Mouse (Mus musculus): ENCODE results near the gene Rnf166. TPM values are rescaled to one million over a fixed set of nuclear protein-coding genes. Genes with fewer than 3 reads are reported as not detected.

Rnf166 gene
- total and polyA plus RNA-seq, 3 experiments = 7.7 to 13.0 (median 8.5) TPM

DNA sequence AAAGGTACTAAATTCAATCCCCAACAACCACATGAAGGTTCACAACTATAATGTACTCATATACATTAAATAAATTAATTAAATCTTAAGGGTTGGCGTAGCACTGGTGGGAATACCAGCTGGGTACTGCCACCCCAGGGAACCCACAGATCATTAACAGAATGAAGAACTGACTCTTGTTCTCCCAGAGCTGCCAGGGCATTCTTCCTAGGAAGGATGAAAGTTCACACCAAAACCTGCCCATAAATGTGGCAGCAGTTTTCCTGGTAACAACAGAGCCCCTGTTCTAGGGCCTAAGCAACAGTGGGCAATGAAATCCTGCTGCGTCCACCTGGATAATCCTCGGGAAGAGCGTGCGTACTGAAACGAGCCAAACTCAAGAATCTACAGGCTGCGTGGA is 33.5 kb downstream of the Rnf166 start:
- Histone ChIP-seq H3K4me2 (ENCODE audit: insufficient read depth, low read depth, poor library complexity, severe bottlenecking) (peak overlapping the region; percentile 89), H3K4me1 (ENCODE audit: control insufficient read depth in 1 of 2, insufficient read depth in 2 of 2) (peaks cover 4 to 47% of the 10 kb centered on the region in 2 experiments; a peak in 3 of 4 replicates), H3K9me3 (replicated peaks; ENCODE audit: low read length) (peaks cover 4% of the 10 kb centered on the region), H3K4me3 (replicated peaks in 1 of 3; ENCODE audit: low read depth in 2 of 3, low read length in 2 of 3, poor library complexity in 1 of 3) (peak overlapping the region; percentile 74 to 81 (median 75)), H3K27ac (ENCODE audit: insufficient read depth, low read depth) (no peak overlapping the region), H3K9ac (ENCODE audit: insufficient read depth, low read depth) (peak overlapping the region; percentile 61), H3K79me2 (replicated peaks; ENCODE audit: control insufficient read depth, extremely low read depth, insufficient read depth, poor library complexity, severe bottlenecking) (no peaks in the 10 kb centered on the region), H3K27me3 (replicated peaks) (no peaks in the 10 kb centered on the region), H3K36me3 (replicated peaks in 1 of 2; ENCODE audit: control insufficient read depth in 1 of 2, insufficient read depth in 1 of 2, low read length in 1 of 2) (peaks cover 25 to 41% of the 10 kb centered on the region in 2 experiments)
- dilution Hi-C loops (cut with MboI; ENCODE audit: extremely low pct_ligation_motif_present, extremely low pct_unique_long_range_greater_than_20kb, low sequenced_read_pairs) (no loop called here), in situ Hi-C loops (cut with MboI; ENCODE audit: low pct_ligation_motif_present, low pct_unique_long_range_greater_than_20kb, low sequenced_read_pairs) (loop anchor here (25.0 kb wide), 1 partner anchor 855 kb away; the partner anchor contains the start of genes Fbxo31 and Map1lc3b)
- DNase-seq (ENCODE audit: extremely low read depth) = no peak
- TF ChIP-seq CHD1 (IDR thresholded peaks at IDR 0.05; ENCODE audit: low read depth, low read length) (no peak), CHD2 (IDR thresholded peaks at IDR 0.05; ENCODE audit: low read length) (no peak), E2F4 (IDR thresholded peaks at IDR 0.05; ENCODE audit: insufficient replicate concordance, low read depth, low read length) (no peak), POLR2A (IDR thresholded peaks at IDR 0.05; ENCODE audit: low read depth, low read length) (no peak), ELF1 (IDR thresholded peaks at IDR 0.05; ENCODE audit: low read depth, low read length) (no peak), MYC (IDR thresholded peaks at IDR 0.05; ENCODE audit: low read depth, low read length) (no peak), NELFE (IDR thresholded peaks at IDR 0.05; ENCODE audit: low read depth, low read length) (no peak), ETS1 (conservative IDR thresholded peaks at IDR 0.05; ENCODE audit: low read depth, low read length) (no peak), NRF1 (IDR thresholded peaks at IDR 0.05; ENCODE audit: low read depth, low read length) (no peak), MEF2A (IDR thresholded peaks at IDR 0.05; ENCODE audit: borderline replicate concordance, low read depth, low read length) (no peak), SIN3A (IDR thresholded peaks at IDR 0.05; ENCODE audit: low read length) (no peak), EP300 (IDR thresholded peaks at IDR 0.05; ENCODE audit: low read length) (no peak), MXI1 (IDR thresholded peaks at IDR 0.05; ENCODE audit: low read depth, low read length) (no peak)

DNA sequence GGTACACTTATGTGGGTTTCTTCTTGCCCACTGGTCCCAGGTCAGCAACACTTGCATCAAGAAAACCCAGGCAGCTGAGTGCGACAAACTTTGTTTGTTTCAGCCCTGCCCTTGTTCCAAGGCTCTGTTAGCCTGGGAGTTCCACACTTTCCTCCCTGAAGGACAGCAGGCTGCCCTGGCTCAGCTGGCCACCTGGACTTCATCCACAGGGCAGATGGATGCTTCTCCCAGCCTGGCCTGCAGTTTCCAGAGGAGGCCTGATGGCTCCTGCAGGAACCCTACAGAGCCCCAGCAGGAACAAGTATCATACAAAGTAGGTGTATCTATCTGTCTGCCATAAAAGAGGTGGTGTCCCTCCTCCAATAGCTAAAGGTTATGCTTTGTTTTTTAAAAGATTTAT is 34.5 kb downstream of the Rnf166 start:
- H3K27me3 ChIP-seq (replicated peaks) = no peaks in the 10 kb centered on the region
- H3K4me1 ChIP-seq (ENCODE audit: control insufficient read depth in 1 of 2, insufficient read depth in 2 of 2) = peaks cover 4 to 57% of the 10 kb centered on the region in 2 experiments; a peak in 3 of 4 replicates
- no peak overlapping the region for H3K4me3 ChIP-seq (replicated peaks in 1 of 3; ENCODE audit: low read depth in 2 of 3, low read length in 2 of 3, poor library complexity in 1 of 3)
- H3K79me2 ChIP-seq (replicated peaks; ENCODE audit: control insufficient read depth, extremely low read depth, insufficient read depth, poor library complexity, severe bottlenecking) = no peaks in the 10 kb centered on the region
- H3K4me2 ChIP-seq (ENCODE audit: insufficient read depth, low read depth, poor library complexity, severe bottlenecking) = no peak overlapping the region
- H3K9me3 ChIP-seq (replicated peaks; ENCODE audit: low read length) = peaks cover 5% of the 10 kb centered on the region
- peaks cover 35 to 51% of the 10 kb centered on the region in 2 experiments for H3K36me3 ChIP-seq (replicated peaks in 1 of 2; ENCODE audit: control insufficient read depth in 1 of 2, insufficient read depth in 1 of 2, low read length in 1 of 2)
- no peak for DNase-seq (ENCODE audit: extremely low read depth)
- no peak overlapping the region for H3K27ac ChIP-seq (ENCODE audit: insufficient read depth, low read depth)
- TF ChIP-seq KAT2A (IDR thresholded peaks at IDR 0.05; ENCODE audit: insufficient replicate concordance, low read length) (no peak), ZKSCAN1 (IDR thresholded peaks at IDR 0.05; ENCODE audit: borderline replicate concordance, low read depth, low read length) (no peak), NELFE (IDR thresholded peaks at IDR 0.05; ENCODE audit: low read depth, low read length) (no peak), ZC3H11A (IDR thresholded peaks at IDR 0.05; ENCODE audit: low read depth, low read length) (no peak), ZMIZ1 (IDR thresholded peaks at IDR 0.05; ENCODE audit: low read depth, low read length) (no peak), UBTF (IDR thresholded peaks at IDR 0.05; ENCODE audit: low read depth, low read length) (no peak)
- dilution Hi-C loops (cut with MboI; ENCODE audit: extremely low pct_ligation_motif_present, extremely low pct_unique_long_range_greater_than_20kb, low sequenced_read_pairs) = no loop called here
- in situ Hi-C loops (cut with MboI; ENCODE audit: low pct_ligation_motif_present, low pct_unique_long_range_greater_than_20kb, low sequenced_read_pairs) = loop anchor here (25.0 kb wide), 1 partner anchor 854 kb away; the partner anchor contains the start of genes Fbxo31 and Map1lc3b
- no peak overlapping the region for H3K9ac ChIP-seq (ENCODE audit: insufficient read depth, low read depth)

Measured in CH12.LX (cell line).